Mouse (Mus musculus): Measurements from ENCODE around the gene Krtap26-1. TPM values are rescaled to one million over a fixed set of nuclear protein-coding genes. Genes with fewer than 3 reads are reported as not detected.

Gene Krtap26-1
- polyA plus RNA-seq, 2 experiments, result not detected

- Histone ChIP-seq H3K4me3 (ENCODE audit: insufficient read depth in 1 of 2, low read depth in 2 of 2, low read length in 2 of 2) (no peak overlapping the region), H3K36me3 (replicated peaks; ENCODE audit: control insufficient read depth, insufficient read depth, low read depth) (no peaks in the 10 kb centered on the region), H3K4me1 (replicated peaks; ENCODE audit: control insufficient read depth in 2 of 2, insufficient read depth in 2 of 2, low read length in 1 of 2) (no peaks in the 10 kb centered on the region), H3K27ac (no peak overlapping the region), H3K9me3 (ENCODE audit: control insufficient read depth, low read length) (no peaks in the 10 kb centered on the region), H3K27me3 (ENCODE audit: control insufficient read depth, insufficient read depth, low read length) (no peaks in the 10 kb centered on the region), H3K4me2 (ENCODE audit: low read depth) (no peak overlapping the region), H3K9ac (replicated peaks) (no peak overlapping the region)
- WGBS (ENCODE audit: insufficient replicate concordance), result 38% methylated on average over 1 of the region's 1 CpGs
- DNase-seq (ENCODE audit: low read depth in 3 of 3, low spot score in 3 of 3) (no peak), ATAC-seq (ENCODE audit: insufficient read depth) (no peak)
- TF ChIP-seq EP300 (IDR thresholded peaks at IDR 0.05; ENCODE audit: low read depth), result no peak
- 0 out of 2 replicates have a peak, but pooled peaks have one; percentile 15 for TF ChIP-seq CTCF (IDR thresholded peaks at IDR 0.05; ENCODE audit: low read depth)
These were observed 9.8 kb upstream of the Krtap26-1 start for GRCm38 (mm10) chr16:88657426-88657825.

- ATAC-seq (ENCODE audit: insufficient read depth), result no peak
- Histone ChIP-seq H3K9ac (replicated peaks) (no peak overlapping the region), H3K4me3 (ENCODE audit: insufficient read depth in 1 of 2, low read depth in 2 of 2, low read length in 2 of 2) (no peak overlapping the region), H3K27me3 (ENCODE audit: control insufficient read depth, insufficient read depth, low read length) (no peaks in the 10 kb centered on the region), H3K4me1 (replicated peaks; ENCODE audit: control insufficient read depth in 2 of 2, insufficient read depth in 2 of 2, low read length in 1 of 2) (no peaks in the 10 kb centered on the region), H3K9me3 (ENCODE audit: control insufficient read depth, low read length) (no peaks in the 10 kb centered on the region), H3K4me2 (ENCODE audit: low read depth) (no peak overlapping the region), H3K27ac (no peak overlapping the region), H3K36me3 (replicated peaks; ENCODE audit: control insufficient read depth, insufficient read depth, low read depth) (no peaks in the 10 kb centered on the region)
- no peak for DNase-seq (ENCODE audit: low read depth in 3 of 3, low spot score in 3 of 3)
- 38% methylated on average over 2 of the region's 2 CpGs for WGBS (ENCODE audit: insufficient replicate concordance)
- TF ChIP-seq CTCF (IDR thresholded peaks at IDR 0.05; ENCODE audit: low read depth), result no peak
- TF ChIP-seq EP300 (IDR thresholded peaks at IDR 0.05; ENCODE audit: low read depth), result no peak
These were observed 4.4 kb upstream of the Krtap26-1 start for GRCm38 (mm10) chr16:88651952-88652351.

GRCm38 (mm10) chr16:88651082-88651481 is 3.5 kb upstream of the Krtap26-1 start:
- DNase-seq (ENCODE audit: low read depth in 3 of 3, low spot score in 3 of 3) (no peak), ATAC-seq (ENCODE audit: insufficient read depth) (no peak)
- Histone ChIP-seq H3K4me3 (ENCODE audit: insufficient read depth in 1 of 2, low read depth in 2 of 2, low read length in 2 of 2) (no peak overlapping the region), H3K4me2 (ENCODE audit: low read depth) (no peak overlapping the region), H3K9me3 (ENCODE audit: control insufficient read depth, low read length) (no peaks in the 10 kb centered on the region), H3K4me1 (replicated peaks; ENCODE audit: control insufficient read depth in 2 of 2, insufficient read depth in 2 of 2, low read length in 1 of 2) (no peaks in the 10 kb centered on the region), H3K27me3 (ENCODE audit: control insufficient read depth, insufficient read depth, low read length) (no peaks in the 10 kb centered on the region), H3K27ac (no peak overlapping the region), H3K36me3 (replicated peaks; ENCODE audit: control insufficient read depth, insufficient read depth, low read depth) (no peaks in the 10 kb centered on the region), H3K9ac (replicated peaks) (no peak overlapping the region)
- TF ChIP-seq EP300 (IDR thresholded peaks at IDR 0.05; ENCODE audit: low read depth) (no peak), CTCF (IDR thresholded peaks at IDR 0.05; ENCODE audit: low read depth) (no peak)
- 42% methylated on average over 1 of the region's 1 CpGs for whole genome bisulfite sequencing (ENCODE audit: insufficient replicate concordance)

GRCm38 (mm10) chr16:88646366-88647111 is 1.1 kb downstream of the Krtap26-1 start:
- H3K4me1 ChIP-seq (replicated peaks; ENCODE audit: control insufficient read depth in 2 of 2, insufficient read depth in 2 of 2, low read length in 1 of 2), result no peaks in the 10 kb centered on the region
- H3K9me3 ChIP-seq (ENCODE audit: control insufficient read depth, low read length), result no peaks in the 10 kb centered on the region
- DNase-seq (ENCODE audit: low read depth in 3 of 3, low spot score in 3 of 3) (no peak), ATAC-seq (ENCODE audit: insufficient read depth) (no peak)
- no peaks in the 10 kb centered on the region for H3K27me3 ChIP-seq (ENCODE audit: control insufficient read depth, insufficient read depth, low read length)
- no peak overlapping the region for H3K4me3 ChIP-seq (ENCODE audit: insufficient read depth in 1 of 2, low read depth in 2 of 2, low read length in 2 of 2)
- WGBS (ENCODE audit: insufficient replicate concordance), result 74% methylated on average over 8 of the region's 8 CpGs
- no peaks in the 10 kb centered on the region for H3K36me3 ChIP-seq (replicated peaks; ENCODE audit: control insufficient read depth, insufficient read depth, low read depth)
- no peak overlapping the region for H3K4me2 ChIP-seq (ENCODE audit: low read depth)
- no peak overlapping the region for H3K27ac ChIP-seq
- TF ChIP-seq EP300 (IDR thresholded peaks at IDR 0.05; ENCODE audit: low read depth), result no peak
- TF ChIP-seq CTCF (IDR thresholded peaks at IDR 0.05; ENCODE audit: low read depth), result no peak
- no peak overlapping the region for H3K9ac ChIP-seq (replicated peaks)

- Histone ChIP-seq H3K36me3 (replicated peaks; ENCODE audit: control insufficient read depth, insufficient read depth, low read depth) (no peaks in the 10 kb centered on the region), H3K27me3 (ENCODE audit: control insufficient read depth, insufficient read depth, low read length) (no peaks in the 10 kb centered on the region), H3K9me3 (ENCODE audit: control insufficient read depth, low read length) (no peaks in the 10 kb centered on the region), H3K9ac (replicated peaks) (no peak overlapping the region), H3K4me1 (replicated peaks; ENCODE audit: control insufficient read depth in 2 of 2, insufficient read depth in 2 of 2, low read length in 1 of 2) (no peaks in the 10 kb centered on the region), H3K4me3 (ENCODE audit: insufficient read depth in 1 of 2, low read depth in 2 of 2, low read length in 2 of 2) (no peak overlapping the region), H3K4me2 (ENCODE audit: low read depth) (no peak overlapping the region), H3K27ac (no peak overlapping the region)
- TF ChIP-seq CTCF (IDR thresholded peaks at IDR 0.05; ENCODE audit: low read depth) (no peak), EP300 (IDR thresholded peaks at IDR 0.05; ENCODE audit: low read depth) (no peak)
- ATAC-seq (ENCODE audit: insufficient read depth) (no peak), DNase-seq (ENCODE audit: low read depth in 3 of 3, low spot score in 3 of 3) (no peak)
- WGBS (ENCODE audit: insufficient replicate concordance), result 70% methylated on average over 3 of the region's 3 CpGs
These were observed 7.5 kb downstream of the Krtap26-1 start for GRCm38 (mm10) chr16:88640053-88640452.

Data from liver, embryonic 14.5 days (tissue).